Mouse (Mus musculus): ENCODE measurements around the gene Dlec1.

Dlec1 gene

DNA sequence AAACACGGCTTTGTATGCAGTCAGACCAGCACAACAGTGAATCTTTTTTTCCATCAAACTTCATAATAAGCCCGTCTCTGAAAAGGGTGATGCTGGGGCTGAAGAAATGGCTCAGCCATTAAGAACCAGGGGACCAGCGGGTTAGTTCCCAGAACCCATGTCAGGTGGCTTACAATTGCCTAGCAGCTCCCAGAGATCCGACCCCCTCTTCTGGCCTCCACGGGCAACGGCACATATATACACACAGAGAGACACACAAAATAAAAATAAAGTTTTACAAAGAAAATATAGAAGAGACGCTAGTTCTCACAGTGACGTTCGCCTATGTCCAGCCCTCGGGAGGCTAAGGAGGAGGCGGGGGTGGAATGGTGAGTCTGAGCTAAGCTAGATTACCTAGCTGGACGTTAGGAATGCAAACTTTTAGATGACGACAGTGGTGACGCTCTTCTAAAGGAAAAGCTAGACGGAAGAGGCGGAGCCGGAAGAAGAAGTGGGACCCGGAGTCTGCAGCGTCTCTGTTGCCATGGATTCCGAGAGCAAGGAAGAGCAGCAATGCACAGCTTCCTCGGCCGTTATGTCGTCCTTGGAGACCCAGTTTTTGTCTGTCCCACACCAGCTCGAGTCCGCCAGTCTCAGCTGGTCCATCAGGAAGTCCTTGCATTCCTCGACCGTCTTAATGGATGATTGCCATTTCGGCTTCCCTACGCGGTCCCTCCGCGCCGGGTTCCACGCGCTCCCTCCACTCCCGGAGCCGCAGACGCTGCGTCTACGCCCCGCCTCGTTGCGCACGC is at the start of gene Dlec1:
Gene Dlec1, plus strand, starts transcription at position 487 of the 791 bp plus-strand sequence.
- DNase-seq = peak; percentile 68

DNA sequence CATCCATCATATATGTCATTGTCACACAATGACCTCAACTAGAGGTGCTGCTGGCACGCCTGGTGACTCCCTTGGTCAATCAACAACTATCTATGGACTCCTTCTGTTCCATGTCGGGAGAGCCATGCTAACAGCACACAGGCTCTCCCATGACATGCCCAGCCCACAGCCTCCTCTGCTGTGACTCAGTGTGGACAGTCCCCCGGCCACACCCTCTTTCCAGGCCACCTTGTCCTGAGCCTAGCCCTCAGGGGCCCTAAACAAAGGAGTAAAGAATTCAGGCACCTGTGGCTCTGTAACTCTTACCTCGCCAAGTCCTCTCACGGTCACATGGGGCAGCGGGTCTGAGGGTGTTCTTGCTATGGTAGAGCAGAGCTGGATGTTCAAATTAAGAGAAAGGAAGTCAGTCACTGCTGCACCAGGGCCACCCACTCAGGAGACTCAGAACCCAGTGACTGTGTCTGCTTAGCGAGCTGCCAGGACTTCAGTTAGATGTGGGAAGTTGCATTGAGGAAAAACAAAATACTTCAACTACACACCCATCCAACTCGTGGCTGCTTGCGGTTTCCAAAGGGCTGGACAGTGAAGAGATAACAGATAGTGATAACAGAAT is 48.2 kb upstream of the Dlec1 start:
- DNase-seq = no peak

DNA sequence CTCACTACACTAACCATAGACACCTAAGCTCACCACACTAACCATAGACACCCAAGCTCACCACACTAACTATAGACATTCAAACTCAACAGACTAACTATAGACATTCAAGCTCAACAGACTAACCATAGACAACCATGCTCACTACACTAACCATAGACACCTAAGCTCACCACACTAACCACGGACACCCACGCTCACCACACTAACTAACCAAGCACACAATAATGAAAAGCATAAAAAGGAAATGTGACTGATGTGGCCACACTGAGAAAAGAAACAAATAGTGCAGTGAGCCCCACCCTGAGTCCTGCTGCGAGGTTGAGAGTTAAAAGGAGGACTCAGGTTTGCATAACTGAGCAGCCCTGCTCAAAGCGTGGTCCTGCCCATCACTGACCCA is 46.9 kb upstream of the Dlec1 start:
- DNase-seq = no peak

DNA sequence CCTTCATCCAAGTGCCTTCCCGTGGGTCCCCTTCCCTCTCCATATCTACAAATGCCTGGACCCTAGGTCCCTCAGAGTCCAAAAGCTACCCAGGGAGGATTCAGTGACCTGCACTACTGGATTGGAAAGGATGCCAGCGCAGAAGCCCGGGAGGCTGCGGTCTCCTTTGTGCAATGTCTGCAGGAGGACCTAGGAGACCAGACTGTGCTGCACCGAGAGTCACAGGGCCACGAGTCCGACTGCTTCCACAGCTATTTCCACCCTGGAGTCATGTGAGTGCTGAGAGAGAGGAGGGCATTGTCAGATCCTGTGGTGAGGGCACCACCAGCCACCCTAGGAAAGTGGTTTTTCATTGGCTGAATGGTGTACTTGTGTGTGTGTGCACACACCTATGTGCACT is 44.0 kb upstream of the Dlec1 start:
- no peak for DNase-seq

DNA sequence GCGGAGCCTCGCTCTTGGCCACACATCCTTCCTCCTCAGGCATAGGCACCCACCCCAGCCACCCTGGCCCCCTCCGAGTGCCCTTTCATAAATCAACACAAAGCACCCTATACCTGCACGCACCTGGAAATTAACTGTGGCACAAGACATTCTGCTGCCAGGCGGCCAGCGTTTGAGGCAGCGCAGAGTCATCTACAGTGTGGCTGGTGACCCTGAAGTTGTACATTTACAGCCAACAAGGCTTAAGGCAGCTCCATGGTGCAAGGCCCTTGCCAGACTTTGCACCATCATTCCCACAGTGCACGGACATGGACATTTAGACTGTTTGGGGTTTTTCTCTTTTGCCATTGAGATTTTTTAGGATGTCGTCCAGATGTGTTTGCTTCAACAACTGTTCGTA is 41.6 kb upstream of the Dlec1 start:
- DNase-seq = no peak

DNA sequence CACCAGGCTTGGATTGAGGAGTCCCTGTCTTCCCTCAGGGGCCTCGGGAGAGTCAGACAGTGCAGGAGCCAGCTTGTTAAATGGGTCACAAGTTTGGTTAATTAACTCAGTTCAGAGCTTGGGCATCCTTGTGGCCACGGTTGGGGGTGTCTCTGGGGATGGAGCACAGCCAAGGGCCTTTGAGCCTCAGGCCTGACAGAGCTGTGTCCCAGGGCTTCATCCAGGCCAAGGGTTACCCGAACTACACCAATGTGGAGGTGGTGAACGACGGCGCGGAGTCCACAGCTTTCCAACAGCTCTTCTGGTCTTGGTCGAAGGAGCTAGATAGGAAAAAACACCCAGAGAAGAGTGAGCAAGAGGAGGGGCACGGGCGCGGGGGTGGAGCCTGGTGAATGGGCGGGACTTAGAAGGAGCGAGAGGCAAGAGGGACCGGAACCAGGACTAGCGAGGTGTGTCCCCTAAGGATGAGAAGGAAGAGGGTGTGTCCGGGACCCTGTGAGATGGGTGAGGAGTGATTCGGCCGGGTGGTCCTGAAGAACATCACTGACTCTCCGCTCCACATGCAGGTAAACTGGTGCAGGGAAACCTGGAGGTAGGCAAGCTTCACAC is 39.1 kb upstream of the Dlec1 start:
- DNase-seq = no peak

DNA sequence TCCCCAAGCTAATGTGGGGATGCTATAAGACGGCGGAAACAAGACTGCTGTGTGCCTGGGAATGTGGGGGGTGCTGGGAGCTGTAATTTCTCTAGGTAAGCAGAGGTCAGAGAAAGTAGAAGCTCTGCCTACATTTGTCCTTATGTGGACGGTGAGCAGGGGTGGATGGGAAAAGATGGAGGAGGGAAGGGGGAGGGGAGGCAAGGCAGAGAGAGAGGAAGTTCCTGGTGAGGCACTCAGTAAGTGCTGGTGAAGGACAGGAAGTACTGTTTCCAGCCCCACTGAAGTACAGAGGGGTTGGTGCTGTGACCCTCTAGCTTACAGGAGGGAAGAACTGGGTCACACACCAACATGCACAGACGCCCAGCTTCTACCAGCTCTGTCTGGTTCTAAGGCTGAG is 38.0 kb upstream of the Dlec1 start:
- no peak for DNase-seq

DNA sequence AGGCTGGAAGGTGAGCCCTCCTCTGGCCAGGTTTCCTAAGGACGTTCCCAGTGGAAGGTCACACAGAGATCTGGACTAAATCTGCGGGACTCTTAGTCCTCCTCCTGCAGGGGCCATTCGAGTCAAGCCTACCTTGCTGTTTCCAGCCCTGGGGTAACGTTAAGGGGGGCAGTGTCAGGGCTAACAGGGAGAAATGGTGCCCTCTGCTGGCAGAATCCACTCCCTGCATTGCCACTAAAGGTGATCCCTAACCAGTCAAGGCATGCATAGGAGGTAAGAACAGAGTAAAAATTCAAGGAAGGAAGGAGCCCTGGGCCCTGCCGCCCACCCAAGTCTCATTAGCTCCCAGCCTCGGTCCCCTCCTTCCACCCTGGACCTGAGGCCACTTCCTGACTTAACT is 34.7 kb upstream of the Dlec1 start:
- peak; percentile 78 for DNase-seq

DNA sequence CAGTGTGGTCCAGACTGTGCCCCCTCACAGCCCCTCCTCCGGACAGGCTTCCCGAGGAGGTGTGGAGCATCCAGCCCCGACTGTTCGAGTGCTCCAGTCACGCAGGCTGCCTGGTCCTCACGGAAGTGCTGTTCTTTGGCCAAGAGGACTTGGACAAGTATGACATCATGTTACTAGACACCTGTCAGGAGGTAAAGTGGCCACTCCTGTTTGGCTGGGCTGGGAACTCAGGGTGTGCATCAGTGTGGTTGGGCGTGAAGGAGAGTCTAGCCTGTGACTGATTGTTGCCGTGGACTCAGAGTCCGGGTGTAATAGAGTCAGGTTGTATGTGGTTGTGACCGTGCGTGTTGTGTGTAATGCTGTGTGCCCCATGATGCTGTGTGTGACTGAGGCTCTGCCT is 34.0 kb upstream of the Dlec1 start:
- DNase-seq = no peak

DNA sequence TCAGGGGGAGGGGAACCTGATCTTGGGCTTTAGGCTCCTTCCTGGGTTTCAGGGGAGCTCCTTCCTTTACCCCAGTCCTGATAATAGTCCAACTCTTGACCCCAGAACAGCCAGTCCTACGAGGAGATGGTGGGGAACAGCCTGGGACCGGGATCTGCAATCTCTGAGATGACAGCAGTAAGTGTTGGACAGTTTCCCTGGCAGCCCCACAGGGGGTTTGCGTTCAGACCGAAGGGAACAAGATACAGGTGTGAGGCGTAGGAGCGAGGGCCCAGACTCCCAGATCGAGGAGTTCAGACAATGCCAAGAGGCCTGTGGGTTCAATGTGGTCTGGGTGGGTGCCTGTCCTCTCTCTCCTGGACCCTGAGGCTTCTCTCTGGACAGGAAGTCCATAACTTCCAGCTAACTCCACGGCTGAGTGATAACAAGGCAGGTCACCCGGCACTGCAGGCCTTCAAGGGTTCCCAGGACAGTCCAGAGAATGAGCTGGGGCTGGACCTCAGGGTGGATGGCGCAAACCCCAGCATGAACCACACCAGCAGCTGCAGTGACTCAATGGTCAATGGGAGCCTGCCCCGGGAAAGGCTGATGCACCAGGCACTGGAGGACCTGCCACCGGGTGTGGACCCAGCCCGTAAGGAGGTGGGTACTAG is 32.0 kb upstream of the Dlec1 start:
- no peak for DNase-seq

DNA sequence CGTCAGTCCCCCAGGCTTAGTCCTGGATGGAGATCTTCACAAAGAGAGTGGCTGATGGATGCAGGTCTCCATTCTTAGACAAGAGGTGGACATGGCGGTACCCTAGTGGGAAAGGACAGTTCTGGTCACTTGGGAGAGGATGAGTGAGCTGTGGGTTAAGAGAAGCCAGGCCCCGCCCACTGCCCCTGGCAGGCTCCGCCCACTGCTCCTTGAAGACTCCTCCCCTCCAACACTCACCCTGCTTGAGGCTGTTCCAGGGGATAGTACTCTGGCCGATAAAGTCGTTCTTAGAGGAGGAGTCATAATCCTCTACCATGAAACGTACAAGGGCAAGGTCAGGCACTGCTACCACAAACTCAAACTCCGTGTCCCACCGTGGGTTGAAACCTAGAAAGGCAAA is 30.5 kb upstream of the Dlec1 start:
- no peak for DNase-seq

DNA sequence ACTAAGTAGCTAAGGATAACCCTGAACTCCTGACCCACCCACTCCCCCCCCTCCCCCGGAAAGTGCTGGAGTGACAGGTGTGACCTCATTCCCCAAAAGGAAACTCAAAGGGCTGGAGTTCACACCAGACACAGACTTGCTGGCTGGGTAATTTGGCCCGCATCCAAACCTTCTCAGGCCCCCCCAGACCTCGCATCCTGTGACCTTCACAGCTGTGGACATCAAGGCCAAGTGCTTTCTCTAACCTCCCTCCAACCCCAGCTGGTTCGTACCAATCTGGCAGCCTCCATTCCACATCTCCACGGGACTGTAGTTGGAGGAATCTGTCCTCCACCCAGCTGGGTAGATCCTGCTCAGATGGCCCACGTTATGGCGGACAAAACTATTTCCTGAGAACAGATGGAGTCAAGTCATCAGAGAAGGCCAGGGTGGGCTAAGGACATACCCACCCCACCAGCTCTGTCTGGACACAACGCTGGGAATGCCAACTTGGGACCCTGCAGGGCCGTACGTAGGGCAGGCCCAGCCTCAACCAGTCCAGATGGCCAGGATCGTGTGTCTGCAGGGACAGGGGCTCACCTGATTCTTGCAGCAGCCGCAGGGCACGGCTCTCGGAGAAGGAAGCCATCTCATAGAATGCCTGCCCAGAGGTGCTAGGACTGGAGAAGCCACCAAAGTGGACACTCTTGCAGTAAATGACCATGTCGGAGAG is 28.9 kb upstream of the Dlec1 start:
- DNase-seq = no peak

DNA sequence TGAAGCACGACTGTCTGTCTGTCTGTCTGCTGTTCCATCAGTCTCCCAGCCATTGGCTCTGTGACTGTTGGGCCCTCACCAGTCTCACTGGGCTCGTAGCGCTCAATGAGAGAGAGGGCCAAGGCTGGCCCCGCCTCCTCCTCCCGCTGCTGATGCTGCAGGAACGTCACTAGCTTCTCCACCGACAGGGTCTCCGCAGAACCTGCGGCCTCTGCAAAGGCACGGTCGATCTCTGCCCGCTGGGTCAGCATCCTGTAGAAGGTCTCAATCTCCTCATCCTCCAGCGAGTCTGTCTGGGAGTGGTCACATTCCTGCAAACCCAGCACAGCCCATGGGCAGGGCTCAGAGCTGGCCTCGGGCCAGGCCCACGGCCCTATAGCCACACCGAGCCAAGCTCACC is 26.6 kb upstream of the Dlec1 start:
- no peak for DNase-seq

DNA sequence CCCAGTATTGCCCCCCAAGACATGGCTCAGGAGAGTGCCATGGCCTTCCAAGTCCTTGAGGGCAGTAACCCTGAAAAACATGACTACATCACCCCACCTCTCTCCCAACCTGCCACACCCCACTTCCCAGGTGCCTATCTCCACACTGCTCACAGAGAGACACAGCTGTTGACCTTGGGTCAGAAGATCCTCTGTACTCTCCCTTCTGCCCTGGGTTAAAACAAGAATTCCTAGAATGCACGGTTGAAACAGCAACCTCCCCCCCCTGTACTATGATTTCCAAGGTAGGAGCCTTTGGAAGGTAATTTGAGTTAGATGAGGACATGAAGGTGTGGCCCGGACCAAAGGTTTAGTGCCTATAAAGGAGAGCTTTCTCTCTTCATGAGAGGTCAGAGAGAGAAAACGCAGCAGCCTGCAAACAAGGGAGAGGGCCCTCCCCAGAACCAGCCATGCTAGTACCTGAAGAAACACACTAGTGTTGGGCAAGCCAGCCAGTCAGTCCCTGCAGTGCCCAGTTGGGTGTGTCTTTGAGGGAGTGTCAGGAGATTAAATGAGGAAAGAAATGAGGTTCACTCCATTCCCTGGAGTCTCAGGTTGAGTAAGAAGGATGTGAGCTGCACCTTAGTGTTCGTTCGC is 22.1 kb upstream of the Dlec1 start:
- no peak for DNase-seq

DNA sequence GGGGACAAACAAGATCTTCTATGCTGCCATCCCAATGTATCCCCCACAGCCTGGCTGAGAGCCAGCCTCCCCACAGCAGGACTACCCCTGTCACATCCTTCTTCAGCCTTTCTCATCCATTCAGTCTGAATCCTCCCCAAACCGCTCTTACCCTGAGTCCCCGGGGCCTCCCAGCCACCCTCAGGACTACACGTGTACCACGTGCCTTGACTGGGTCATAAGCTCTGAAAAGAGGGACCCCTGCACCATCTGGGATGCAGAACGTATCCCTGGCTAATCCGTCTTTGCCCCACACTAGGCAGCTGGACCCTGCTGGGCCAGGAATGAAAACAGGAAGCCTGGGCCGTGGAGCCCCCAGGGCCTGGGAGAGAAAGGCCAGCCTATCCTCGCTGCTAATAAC is 20.2 kb upstream of the Dlec1 start:
- no peak for DNase-seq

DNA sequence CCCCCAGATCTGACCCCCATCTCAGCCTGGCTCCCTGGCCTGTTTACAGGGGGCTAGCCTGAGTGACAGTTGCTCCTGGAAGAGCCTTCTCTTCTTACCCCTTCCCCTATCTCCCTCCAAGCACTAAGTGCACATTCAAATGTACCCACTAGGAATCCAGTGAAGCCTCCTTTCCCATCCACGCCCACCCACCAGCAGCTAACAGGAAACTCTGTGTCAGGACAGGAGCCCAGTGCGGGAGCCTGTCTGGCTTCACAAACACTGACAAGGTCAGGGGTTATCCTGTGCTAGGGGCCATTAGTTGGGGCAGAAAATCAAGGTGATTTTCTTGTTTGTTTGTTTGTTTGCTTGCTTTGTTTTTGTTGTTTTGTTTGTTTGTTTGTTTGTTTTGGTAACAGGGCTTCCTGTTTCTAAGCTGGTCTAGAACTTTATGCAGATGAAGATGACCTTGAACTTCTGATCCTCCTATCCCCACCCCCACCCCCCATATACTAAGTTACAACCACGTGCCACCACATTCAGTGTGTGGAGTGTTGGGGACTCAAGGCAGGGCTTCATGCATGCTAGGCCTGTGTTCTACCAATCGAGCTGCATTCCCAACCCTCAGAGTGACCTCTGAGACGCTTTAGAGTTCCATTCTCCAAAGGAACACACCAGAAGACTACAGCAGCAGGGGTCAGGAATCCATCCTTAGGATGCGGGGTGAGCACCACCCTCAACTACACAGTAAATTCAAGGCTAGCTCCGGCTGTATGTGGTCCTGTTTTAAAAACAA is 19.4 kb upstream of the Dlec1 start:
- no peak for DNase-seq

DNA sequence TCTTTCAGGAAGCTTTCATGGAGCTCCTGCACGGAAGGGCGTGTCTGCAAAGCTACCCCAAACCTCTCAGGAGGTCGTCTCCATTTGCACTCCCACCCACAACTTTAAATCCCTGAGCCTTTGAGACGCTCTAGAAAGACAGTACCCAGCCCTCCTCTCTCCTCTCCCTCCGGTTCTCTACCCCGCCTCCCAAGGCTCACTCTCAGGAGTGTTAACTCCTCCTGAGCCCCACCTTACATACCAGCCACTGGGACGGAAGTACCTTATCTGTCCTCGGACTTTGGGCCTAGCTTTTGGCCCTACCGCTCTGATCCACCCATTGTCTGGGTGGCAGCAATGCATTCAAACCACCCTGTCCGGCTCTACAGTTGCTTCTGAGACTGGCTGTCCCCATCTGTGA is 18.3 kb upstream of the Dlec1 start:
- no peak for DNase-seq

DNA sequence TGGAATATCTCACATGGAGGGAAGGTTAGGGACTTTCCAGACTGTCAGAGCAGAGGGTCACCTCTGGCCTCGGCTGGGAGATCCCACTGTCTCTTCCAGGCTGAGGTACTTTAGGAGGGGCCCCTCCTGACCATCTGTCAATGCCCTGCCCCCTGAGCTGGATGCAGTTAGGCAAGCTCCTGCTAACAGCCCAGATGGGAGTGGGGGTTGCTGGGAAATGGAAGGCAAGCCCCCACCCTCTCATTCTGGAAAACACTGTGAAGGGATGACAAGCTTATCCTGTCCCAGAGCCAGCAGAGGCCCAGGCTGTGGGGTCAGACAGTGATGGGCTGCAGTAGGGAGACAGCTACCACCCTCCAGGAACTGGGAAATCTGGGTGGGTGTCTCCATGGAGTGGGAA is 15.8 kb upstream of the Dlec1 start:
- no peak for DNase-seq

DNA sequence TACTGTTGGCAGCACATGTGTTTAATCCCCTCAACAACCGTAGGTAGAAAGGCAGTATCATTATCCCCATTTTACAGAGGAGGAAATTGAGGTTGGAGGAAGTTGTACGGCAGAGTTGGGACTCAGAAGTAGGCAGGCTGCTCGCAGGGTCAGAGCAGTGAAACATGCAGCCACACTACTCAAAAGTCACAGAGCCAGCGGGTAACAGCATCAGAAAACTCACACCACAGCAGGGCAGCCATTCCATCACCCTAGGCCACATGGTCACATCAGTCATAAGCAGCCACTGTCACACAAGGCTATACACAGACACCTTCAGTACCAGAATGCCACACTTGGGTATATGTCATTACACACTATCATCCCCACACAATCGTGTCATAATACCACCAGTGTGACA is 15.0 kb upstream of the Dlec1 start:
- no peak for DNase-seq

DNA sequence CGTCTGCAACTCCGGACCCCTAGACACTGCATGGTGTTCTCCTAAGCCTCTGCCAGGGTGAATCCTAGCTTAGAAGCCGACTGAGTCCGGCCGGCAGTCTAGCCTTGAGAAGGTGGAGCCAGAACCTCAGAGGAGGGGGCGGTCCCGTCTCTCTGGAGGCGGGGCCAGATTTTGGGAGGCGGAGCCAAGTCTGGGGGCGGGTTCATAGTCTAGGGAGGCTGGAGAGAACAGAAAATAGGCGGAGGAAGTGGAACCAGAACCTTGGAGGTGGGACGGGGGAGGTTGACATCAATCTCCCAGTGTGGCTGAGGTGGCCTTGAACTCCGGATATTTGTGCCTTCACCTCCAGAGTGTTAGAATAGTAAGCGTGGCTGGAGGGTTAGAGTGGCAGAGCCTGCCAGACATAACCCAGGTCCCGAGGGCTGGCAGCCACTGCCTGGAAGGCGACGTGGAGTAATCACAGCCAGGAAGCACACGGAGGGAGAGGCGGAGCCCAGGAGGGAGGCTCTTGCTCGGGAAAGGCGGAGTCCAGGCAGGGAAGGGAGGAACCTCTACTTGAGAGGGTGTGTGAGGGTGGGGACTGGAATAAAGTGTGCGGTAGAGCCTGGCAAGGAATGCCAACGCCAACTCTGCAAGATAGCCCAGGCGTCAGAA is 14.0 kb upstream of the Dlec1 start:
- DNase-seq = peak; percentile 69

DNA sequence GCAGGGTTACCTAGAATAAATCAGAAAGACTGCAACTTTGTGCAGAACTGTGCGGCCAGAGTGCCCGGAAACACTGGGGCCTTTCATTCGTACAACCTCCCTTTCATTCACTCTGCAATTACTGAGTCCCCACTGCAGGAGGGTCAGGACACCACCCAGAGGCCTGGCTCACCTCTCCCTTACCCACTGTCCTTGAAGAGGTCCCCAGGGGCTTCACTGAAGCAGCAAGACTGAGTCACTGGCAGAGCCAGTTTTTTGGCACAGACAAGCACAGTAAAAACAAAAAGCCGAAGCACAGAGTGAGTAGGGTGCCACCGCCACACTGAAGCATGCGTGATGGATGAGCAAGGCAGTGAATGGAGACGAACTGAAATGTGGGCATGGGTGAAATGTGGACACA is 12.8 kb upstream of the Dlec1 start:
- DNase-seq = no peak
